Mouse (Mus musculus): ENCODE measurements around the gene Nelfcd.
A peak's percentile ranks its signal among the peaks of the same experiment; 100 is the strongest.

Gene Nelfcd

DNA sequence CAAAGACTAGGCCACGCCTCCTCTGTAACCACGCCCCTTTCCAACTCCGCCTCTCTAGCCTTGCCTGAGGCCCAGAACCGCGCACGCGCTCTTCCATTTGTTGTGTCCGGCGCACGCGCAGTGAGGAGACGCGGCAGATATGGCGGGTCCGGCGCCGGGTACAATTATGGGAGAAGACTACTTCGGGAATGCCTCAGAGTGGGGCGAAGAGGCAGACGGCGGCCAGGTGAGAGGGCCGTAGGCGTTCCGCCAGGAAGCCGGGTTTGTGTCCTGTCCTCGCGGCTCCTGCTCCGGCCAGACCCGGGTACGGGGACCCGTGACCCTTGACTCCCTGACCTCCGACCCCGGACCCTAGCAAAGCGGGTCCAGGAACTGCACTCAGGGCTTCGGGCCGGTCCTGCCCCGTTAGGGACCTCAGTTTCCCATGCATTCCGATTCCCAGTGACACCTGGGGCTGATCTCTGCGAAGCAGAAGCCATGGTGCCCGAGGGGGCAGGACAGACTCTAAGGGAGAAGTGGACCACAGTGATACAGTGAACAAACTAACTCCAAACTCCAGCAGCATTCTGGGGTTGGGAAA, at the start of gene Nelfcd:
Nelfcd (plus strand) TSS at position 74 of the 580 bp plus-strand sequence.
- DNase-seq (ENCODE audit: low spot score in 2 of 2), result peak; percentile 89 to 94

DNA sequence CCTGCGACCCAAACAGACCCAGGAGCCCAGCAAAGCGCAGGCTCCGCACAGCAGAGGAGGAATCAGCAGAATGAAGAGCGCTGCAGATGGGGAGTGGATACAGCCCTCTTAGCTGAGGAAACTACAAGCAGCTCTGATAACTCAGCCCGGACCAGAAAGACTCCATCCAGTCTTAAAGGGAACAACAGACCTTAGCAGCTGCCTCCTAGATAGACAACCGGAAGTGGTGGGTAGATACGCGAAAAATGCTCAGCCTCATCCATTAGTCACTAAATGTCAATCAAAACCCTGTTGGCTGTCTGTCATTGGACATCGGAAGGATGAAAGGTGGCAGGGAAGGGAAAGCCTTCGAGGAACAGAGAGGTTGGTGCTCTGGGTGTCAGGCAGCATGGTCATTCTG, 49.0 kb upstream of the Nelfcd start:
- DNase-seq (ENCODE audit: low spot score in 2 of 2), result no peak

DNA sequence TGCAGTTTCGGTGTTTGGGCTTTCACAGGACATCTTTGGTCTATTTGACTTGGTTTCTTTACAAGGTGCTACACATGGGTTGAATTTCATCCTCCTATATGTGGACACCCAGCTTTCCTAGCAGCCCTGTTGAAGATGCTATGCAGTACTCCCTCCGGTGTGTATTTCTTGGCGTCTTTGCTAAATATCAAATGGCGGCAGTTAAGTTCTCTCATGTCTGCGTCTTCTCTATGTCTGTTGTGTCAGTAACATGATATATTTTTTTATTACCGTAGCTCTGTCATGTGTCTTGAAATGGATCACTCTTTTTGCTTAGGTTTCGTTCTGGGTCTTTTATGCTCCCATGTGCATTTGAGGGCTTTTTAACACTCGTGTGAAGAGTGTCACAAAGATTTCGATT, 34.6 kb upstream of the Nelfcd start:
- no peak for DNase-seq (ENCODE audit: low spot score in 2 of 2)

DNA sequence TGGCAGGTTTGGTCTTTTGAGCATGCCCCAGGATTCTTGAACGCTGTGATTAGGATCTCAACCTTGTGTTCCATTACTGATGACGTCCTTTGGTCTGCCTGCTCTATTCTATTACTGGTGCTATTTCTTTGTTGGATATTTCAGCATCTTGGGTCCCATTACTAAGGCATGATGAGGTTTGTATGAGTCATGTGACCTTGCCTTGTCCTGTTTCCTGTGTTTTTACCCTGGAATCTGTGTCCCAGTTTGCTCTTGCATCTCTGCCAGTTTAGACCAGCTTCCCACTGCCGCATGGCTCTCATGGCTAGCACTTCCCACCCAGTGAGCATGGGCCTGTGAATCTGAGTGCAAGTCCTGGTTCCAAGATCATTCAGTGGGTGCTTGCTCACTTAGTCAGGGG, 23.7 kb upstream of the Nelfcd start:
- no peak for DNase-seq (ENCODE audit: low spot score in 2 of 2)

DNA sequence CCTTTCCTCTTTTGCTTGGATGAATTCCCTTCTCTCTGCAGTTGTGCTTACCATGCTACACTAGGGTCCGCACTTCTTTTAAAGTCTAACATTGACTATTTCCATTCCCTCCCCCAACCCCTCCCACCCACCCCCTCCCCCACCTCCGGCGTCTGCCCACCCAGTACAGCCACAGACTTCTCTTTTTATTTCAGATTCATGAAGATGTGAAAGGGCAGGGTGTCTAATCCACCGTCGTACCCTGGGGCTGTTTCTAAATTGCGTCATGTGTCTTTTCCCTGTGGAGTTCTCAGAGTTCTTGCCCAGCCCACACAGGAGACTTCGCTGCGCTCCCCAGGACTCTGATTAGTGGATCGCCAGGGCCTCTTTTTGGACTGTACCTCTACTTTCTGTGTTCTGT, 23.1 kb upstream of the Nelfcd start:
- no peak for DNase-seq (ENCODE audit: low spot score in 2 of 2)

DNA sequence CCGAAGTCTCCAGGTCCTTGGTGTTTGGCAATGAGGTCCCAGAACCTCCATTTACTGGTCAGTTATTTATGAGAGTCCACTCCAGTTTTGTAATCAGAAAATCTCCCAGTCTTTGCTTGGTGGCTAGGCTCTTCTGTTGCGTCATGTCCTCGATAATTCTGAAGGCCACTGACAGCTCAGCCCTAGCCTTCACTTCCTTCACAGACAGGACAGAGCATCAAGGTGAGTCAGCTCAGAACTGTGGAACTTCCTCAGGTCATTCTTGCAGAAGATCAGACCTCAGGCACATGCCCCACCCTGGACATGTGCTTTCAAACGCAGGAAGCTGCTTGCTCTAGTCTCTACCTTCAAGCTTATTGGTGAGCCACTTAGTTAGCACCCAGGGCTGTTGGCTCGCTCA, 22.2 kb upstream of the Nelfcd start:
- no peak for DNase-seq (ENCODE audit: low spot score in 2 of 2)

DNA sequence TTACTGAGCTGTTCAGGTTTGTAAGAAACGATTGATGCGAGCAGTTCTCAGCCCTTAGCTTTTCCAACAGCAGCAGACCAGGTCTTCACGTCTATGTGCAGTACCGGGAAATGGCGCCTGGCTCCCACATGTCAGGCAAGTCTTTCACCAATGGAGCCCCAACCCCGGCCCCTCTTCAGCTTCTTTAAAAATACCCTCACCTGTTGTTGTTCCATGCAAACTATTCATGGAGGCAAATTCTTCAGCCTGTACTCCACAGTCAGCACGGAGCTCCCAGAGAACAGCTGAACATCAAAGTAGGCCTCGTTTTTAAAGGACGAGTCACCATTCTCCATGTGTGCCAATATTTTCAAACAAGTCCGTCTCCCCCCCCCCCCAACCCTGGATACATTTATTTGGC, 19.0 kb upstream of the Nelfcd start:
- no peak for DNase-seq (ENCODE audit: low spot score in 2 of 2)

DNA sequence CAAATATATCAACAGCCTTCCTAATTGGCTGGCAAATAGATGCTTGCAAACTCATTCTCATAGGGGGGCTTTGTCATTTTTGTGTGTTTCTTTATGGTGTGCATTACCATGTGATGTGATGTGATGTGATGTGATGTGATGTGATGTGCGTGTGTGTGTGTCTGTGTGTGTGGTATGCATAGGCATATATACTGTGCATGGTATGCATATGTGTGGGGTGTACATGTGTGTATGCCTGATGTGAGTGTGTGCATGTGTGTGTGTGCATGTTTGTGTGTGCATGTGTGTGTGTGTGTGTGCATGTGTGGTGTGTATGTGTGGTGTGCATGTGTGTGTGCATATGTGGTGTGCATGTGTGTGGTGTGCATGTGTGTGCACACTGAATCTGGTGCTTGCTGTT, 18.5 kb upstream of the Nelfcd start:
- no peak for DNase-seq (ENCODE audit: low spot score in 2 of 2)

DNA sequence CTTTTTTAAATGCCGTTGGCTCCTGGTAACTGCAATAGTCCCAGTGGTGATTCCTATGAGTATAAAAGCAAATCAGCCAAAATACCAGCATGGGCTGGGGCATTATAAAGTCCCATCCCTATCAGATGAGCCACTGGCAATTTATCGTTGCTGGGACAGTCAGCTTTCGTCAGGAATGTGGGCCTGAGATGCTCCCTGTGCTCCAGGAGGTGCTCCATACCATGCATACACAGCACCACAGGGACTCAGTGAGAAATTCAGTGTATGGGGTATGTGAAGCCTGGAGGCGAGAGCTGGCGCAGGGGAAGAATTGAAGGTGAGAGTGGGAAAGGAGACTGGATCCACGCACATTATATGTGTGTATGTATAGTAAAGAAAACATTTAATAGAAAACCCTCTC, 17.7 kb upstream of the Nelfcd start:
- no peak for DNase-seq (ENCODE audit: low spot score in 2 of 2)

DNA sequence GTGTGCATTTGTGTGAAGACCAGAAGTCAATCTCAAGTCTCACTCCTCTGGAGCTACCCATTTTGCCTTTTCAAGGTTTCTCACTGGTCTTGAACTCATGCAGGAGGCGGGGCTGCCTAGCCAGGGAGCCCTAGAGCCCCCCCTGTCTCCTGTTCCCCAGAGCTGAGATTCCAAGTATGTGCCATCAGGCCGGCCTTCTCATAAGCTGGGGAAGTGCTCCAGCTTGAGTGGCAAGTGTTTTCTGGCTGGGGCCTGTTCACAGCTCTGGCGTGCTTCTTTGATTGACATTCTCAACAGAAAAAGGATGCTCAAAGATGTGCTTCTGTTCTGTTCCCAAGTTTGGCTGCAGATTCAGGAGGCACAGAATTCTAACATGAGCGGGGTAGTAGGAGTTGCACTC, 15.2 kb upstream of the Nelfcd start:
- no peak for DNase-seq (ENCODE audit: low spot score in 2 of 2)

DNA sequence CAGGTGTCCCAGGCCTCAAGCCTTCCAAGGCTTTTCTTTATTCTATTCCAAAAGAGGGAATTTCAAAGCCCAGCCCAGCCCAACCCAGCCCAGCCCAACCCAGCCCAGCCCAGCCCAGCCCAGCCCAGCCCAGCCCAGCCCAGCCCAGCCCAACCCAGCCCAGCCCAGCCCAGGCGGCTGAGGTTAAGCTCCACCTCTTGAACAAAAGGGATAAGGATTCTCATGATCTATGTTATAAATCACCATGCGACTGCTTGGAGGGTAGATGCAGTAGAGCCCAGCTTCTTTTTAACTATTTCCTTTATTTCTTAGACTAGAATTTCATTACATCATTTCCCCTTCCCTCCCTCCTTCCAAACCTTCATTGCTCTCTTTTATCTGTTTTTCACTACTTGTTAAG, 5.4 kb upstream of the Nelfcd start:
- DNase-seq (ENCODE audit: low spot score in 2 of 2), result no peak

DNA sequence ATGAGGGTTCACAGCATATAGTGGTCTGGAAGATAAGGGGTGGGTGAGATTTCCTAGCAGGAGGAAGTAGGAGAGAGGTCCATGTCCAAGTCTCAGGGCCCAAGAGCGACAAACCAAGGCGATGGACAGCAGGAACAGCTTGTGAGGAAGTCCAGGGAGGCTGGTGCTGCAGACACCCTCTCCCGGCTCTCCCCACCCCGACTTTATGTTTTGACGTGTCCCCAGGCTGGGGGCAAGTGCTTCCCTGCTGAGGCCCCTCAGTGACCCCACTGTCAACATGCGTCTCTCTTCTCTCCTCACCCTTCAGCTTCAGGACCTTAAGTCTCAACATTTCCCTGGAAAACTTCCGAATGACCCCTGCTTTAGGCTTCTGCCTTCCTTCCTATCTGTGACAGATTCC, 2.5 kb upstream of the Nelfcd start:
- no peak for DNase-seq (ENCODE audit: low spot score in 2 of 2)

DNA sequence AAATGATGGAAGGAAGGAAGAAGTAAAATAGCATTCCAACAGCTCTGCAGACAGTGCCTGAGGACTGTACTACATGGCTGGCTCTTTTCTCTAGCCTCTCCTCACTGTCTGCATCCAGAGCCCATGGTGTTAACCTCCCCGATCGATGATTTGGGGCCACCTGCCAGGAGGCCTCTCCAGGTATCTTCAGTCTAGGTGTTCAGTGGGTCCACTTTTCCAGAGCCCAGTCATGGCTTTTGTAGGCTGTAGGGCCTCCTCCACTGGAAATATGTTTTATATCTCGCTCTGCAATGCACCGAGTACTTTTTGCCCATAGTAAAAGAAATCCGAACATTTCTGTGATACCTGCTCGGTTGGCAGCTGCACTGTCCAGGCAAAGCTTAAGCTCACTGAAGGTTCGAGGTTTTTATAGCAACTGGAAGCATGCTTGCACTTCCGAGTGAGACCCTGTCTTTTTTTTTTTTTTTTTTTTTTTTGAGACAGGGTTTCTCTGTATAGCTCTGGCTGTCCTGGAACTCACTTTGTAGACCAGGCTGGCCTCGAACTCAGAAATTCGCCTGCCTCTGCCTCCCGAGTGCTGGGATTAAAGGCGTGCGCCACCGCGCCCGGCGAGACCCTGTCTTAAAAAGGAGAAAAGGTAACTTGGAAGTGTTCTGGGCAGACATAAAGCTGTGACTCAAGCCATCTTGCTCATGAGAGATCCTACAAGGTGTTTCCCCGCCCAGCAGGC, 438 bp upstream of the Nelfcd start:
- DNase-seq (ENCODE audit: low spot score in 2 of 2), result no peak

DNA sequence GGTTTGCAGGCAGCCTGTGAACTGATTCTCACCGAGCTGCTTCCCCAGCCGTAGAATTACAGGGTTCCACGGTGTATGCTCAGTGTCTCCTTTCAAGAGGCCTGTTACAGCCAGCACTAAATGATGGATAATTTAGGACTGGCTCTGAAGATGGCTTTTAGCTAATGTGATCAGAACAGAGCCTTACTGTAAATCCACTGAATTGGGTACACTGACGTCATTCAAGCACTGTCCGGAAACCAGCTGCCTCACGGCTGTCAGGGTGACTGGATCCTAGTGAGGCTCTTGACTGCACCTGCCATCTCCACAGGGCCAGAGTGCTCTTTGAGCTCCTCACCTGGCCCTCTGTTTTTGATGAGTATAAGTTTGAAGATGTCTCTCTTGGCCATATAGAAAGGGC, 5.5 kb downstream of the Nelfcd start:
- DNase-seq (ENCODE audit: low spot score in 2 of 2), result no peak

DNA sequence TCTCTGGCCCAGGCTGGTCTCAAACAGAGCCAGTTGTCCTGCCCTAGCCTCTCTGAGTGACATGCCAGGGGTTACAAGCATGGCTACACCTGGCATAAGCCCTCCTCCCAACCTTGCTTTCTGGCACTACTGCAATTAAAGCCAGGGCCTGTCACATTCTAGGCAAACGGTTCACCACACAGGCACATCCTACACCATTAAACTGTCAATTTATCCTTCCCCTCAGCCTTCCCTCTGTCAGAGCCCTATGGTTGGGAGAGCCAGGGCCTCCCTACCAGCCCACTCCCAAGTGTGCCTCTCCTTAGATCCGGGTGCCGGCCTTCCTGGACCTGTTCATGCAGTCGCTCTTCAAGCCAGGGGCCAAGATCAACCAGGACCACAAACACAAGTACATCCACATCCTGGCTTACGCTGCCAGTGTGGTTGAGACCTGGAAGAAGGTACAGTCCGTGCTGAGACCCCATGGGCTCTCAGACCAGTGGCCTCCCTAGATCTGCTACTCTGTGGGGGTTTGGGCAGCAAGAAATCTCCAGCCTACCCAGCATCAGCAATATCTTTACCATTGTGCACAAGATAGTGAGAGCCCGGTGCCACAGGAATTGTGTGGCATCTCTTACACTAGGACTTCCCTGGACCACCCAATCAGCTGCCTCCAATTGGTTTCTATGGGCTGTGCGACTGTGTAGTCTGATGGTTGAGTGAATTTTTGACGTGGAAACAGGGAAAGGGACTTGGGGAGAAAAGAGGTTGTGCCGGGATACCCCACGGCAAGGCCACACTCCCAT, 8.9 kb downstream of the Nelfcd start:
- no peak for DNase-seq (ENCODE audit: low spot score in 2 of 2)

DNA sequence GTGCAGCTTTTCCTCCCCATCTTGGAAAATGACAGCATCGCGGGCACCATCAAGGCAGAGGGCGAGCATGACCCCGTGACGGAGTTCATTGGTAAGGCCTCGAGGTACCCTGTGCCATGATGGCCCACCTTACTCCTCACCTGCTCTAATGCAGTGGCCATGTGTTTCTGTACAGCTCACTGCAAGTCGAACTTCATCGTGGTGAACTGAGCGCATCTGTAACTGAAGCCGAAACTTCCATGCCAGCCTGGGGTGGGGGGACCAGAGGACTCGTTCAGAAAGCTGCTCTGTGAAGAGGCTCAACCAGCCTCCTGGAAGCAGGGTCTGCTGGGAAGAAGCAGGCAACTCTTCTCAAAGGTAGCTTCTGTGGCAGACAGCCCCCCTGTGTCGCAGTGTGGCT, 11.3 kb downstream of the Nelfcd start:
- no peak for DNase-seq (ENCODE audit: low spot score in 2 of 2)

DNA sequence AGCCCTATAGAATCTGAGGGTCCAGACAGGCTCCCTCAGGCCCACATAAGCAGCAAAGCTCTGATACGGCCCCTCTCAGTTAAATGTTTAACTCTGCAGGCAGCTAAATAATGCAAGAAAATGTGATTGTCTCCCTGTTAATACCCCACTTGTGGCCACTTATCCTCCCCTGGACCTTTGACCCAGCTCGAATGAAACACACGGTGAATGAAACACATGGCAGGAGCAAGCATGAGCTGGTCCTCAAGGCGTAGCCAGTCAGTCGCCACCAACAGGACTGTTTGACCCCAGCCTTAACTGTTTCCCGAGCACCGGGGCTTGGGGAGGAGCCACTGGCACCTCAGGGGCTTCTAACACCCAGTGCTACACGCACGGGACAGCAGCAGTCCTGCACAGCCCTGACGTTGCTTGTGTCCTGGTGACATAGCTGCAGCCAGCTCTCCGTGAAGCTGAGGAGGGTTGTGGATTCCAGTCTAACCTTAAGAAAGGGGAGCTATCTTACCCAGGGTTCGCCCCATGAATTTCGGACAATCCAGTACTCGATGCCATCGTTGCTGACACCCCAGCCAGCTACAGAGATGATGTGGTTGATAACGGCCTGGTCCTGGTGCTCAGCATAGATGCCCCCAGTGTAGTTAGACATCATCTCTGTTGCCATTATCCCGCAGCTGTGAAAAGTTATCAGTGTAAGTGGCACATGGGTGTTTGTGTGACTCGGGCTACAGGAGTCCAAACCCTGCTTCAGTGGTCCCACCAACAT, 12.7 kb downstream of the Nelfcd start:
- DNase-seq (ENCODE audit: low spot score in 2 of 2), result no peak

DNA sequence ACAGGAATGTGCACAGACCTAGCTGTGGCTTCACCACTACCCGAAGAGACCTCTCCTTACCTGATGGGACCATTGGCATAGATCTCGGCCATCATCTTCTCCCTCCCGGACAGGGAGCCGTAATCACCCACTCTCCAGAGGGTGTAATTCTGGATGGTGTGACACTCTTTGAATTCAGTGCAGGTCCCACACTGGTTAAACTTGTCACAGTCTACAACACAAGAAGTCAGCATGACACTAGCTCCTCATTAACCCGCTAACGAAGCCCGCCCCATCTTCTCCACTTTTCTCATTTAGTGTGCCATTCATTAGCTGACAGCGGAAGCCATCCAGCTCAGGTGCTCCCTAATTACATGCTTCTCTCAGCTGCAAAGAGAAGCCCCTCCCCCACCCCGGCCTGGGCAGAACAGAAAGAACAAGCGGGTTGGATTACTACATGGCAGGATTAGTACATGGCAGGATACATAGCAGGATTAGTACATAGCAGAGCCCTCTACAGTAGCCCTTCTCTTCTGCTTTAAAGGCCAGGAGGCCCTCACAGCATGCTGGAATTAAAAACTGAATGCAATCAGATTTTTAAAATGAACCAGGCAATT, 13.5 kb downstream of the Nelfcd start:
- DNase-seq (ENCODE audit: low spot score in 2 of 2), result no peak

DNA sequence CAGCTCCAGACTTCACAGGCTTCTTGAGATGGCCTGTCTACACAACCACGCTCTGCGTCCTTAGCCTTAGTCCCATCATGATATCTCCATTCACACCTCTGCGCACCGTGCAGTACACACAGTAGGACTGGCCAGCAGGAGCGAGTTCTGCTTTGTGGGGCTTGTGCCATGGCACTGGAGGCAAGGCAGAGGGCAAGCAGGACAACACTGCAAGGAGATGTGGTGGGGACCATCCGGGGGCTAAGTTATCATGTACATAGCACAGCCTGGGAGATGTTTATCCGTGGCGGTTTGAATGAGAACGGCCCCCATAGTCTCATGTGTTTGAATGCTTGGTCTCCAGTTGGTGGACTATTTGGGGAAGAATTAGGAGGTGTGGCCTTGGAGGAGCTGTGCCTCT, 19.3 kb downstream of the Nelfcd start:
- DNase-seq (ENCODE audit: low spot score in 2 of 2), result no peak

DNA sequence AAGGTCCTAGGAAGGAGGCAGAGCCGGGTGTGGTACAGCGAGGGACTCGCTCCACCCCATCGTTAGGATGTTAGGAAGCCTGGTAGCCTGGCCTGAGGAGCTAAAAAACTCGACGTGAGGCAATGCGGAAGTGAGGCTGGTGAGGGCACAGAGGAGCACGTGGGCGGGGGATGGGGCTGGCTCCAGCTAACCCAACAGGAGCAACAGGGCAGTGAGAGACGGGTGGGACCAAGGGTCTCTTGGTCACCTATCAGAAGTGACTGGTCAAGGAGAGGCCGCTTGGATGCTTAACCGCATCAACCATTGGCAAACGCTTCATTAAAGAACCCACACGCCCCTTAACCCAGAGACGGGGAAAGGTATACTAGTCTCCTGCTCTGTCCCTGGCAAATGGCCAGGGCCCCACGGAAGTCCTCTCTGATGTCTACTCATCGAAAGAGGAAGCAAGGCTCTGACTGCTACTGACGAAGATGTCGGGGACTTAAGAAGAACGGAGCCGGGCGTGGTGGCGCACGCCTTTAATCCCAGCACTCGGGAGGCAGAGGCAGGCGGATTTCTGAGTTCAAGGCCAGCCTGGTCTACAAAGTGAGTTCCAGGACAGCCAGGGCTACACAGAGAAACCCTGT, 20.6 kb downstream of the Nelfcd start:
- DNase-seq (ENCODE audit: low spot score in 2 of 2), result peak in 1 of 2 experiments; percentile 8

DNA sequence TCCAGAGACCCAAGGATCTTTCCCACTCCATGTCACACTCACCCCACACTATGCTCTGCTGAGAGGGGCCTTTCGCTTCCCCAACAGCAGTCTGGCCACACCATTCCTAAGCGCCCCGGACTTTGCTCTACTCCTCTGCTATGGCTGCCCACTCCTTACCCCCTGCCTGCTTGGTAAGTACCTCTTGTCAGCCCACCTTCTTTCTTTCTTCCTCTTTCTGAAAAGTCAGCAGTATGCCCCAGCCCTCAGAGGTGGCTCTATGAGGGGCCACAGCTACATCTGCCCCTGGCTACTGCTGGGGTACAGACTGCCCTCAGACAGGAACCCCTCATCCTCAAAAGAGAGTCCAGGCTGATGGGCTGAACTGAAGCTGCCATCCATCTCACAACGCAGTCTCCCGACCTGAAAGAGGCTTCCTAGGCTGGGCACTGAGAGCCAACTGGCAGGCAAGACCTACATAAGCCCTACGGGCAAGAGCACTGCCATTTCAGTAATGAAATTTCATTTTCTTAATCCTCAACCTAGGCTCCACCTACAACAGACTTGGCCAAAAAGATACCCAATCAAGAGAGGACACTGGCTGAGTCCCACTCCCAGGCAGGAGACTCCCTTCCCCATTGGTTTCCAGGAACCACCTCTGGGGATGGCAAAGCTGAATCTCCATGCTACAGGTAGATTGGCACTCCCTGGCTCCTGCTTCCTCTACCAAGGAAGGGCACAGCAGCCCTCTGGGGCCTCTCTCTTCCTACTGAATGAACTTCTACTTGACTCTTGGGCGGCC, 21.5 kb downstream of the Nelfcd start:
- no peak for DNase-seq (ENCODE audit: low spot score in 2 of 2)
